Mouse (Mus musculus): ENCODE results near the gene Syne1. TPM values are rescaled to one million over a fixed set of nuclear protein-coding genes. Genes with fewer than 3 reads are reported as not detected.
A peak's percentile ranks its signal among the peaks of the same experiment; 100 is the strongest.

Gene Syne1
- polyA plus RNA-seq, 1 experiment from 2014 or later: 17.5 TPM

DNA sequence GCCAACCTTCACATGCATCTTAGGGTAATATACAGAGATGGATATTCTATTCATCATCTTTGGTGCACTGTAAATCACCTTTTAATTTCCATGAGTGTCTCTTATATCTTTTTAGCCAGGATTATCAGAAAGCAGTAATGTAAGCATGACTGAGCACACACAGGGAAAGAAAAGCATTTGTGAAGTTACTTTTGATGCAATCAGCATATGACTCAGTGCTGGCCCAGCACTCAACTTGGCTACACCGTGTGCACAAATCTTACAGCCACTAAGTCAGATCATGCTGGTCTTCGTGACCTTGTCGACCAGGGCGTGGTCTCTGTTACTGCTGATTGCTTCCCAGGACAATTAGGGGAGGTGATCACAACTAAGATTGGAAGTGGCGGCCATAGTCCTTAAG lies 465.5 kb downstream of the Syne1 start:
- Histone ChIP-seq H3K9me3 (no peaks in the 10 kb centered on the region), H3K36me3 (replicated peaks) (no peaks in the 10 kb centered on the region), H3K4me3 (no peak overlapping the region), H3K27ac (no peak overlapping the region), H3K4me1 (no peaks in the 10 kb centered on the region), H3K9ac (no peak overlapping the region), H3K4me2 (no peak overlapping the region), H3K27me3 (replicated peaks) (no peaks in the 10 kb centered on the region)
- 89% methylated on average over 5 of the region's 5 CpGs for WGBS
- ATAC-seq (replicated peaks): no peak

DNA sequence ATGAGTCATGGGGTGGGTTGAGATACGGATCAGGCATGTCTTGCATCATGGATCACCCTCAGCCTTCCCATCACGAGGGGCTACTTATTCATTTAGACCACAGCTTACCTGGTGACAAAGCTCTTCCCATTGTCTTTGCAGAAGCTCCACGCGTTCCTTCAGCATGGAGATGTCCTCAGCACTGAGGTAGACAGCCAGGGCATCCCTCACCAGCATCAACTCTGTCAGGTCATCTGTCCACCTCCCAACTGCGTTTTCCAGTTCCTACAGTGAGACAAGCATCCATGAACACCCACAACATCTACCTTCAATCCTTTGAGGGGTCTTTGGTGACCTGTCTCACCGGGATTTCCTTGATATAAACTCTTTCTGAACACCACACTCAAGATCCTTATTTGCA lies 467.6 kb downstream of the Syne1 start:
- no peak for ATAC-seq (replicated peaks)
- no peaks in the 10 kb centered on the region for H3K27me3 ChIP-seq (replicated peaks)
- H3K9me3 ChIP-seq: no peaks in the 10 kb centered on the region
- no peak overlapping the region for H3K27ac ChIP-seq
- H3K4me3 ChIP-seq: no peak overlapping the region
- H3K4me2 ChIP-seq: no peak overlapping the region
- no peaks in the 10 kb centered on the region for H3K4me1 ChIP-seq
- H3K9ac ChIP-seq: no peak overlapping the region
- H3K36me3 ChIP-seq (replicated peaks): no peaks in the 10 kb centered on the region
- WGBS: 85% methylated on average over 6 of the region's 6 CpGs

DNA sequence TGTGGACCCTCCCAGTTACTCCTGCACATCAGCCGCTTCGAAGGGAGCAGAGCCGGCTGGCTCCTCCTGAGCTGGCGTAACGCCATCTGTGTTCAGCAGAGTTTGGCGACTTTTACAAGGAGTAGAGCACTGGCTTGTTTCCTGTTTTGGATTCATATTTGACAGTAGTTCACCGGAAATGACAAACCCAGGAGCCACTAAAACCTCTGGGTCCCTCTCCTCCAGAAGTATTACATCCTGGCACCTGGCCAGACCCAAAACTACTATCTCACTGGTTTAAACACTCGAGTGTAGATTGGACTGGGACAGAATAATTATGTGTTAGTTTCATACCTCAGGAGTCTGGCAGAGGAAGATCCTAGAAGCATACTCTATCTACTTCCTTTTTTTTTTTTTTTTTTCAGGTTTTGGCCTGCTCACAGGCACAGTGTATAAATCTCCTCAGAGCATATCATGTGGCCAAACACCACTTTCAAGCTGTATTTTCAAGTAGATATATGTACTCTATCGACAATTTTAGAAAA lies 471.3 kb downstream of the Syne1 start:
- Histone ChIP-seq H3K9ac (no peak overlapping the region), H3K4me1 (no peaks in the 10 kb centered on the region), H3K9me3 (no peaks in the 10 kb centered on the region), H3K27ac (no peak overlapping the region), H3K27me3 (replicated peaks) (no peaks in the 10 kb centered on the region), H3K4me2 (no peak overlapping the region), H3K36me3 (replicated peaks) (no peaks in the 10 kb centered on the region; the same call in 1 of the 2 replicates), H3K4me3 (no peak overlapping the region)
- ATAC-seq (replicated peaks): no peak
- WGBS: 76% methylated on average over 9 of the region's 9 CpGs

DNA sequence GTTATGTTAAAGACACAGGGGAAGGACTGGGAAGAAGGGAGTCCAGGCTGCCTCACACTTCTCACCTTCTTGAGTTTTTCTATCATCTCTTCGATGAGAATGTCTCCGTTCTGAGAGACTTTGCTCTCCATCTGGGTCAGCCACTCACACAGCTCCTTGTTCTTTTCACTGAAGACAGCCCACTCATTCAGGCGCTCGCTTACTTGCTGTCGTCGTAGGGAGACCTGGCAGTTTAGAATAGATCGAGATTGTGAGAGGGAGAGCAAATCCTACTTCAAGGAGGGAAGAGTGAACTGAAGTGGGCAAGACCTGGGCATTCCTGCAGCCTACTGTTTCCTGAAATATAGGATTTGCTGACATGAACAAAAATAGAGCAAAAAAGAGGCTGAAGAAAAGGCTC lies 475.6 kb downstream of the Syne1 start:
- H3K27ac ChIP-seq: no peak overlapping the region
- ATAC-seq (replicated peaks): no peak
- no peaks in the 10 kb centered on the region for H3K27me3 ChIP-seq (replicated peaks)
- H3K9ac ChIP-seq: no peak overlapping the region
- 90% methylated on average over 7 of the region's 7 CpGs for WGBS
- H3K36me3 ChIP-seq (replicated peaks): no peaks in the 10 kb centered on the region; the same call in 1 of the 2 replicates
- H3K9me3 ChIP-seq: no peaks in the 10 kb centered on the region
- H3K4me2 ChIP-seq: no peak overlapping the region
- H3K4me1 ChIP-seq: no peaks in the 10 kb centered on the region
- H3K4me3 ChIP-seq: no peak overlapping the region

DNA sequence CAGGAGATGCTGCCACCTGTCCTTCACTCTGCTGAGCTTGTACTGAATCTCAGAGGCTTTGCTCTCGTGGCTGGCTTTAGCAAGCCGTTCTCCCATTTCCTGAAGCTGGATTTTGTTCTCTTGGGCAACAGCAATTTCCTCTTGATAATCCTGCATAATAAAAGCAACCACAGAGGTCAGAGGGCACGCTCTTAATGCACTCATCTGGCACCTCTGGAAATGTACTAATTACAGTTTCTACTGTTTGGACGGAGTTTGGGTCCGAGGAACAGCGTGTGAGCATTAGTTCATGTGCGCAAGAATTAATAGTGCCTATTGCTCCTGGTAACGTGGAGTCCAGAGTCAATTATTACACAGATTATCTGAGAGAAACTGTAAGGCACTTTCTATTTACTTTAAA lies 479.2 kb downstream of the Syne1 start:
- ATAC-seq (replicated peaks): no peak

DNA sequence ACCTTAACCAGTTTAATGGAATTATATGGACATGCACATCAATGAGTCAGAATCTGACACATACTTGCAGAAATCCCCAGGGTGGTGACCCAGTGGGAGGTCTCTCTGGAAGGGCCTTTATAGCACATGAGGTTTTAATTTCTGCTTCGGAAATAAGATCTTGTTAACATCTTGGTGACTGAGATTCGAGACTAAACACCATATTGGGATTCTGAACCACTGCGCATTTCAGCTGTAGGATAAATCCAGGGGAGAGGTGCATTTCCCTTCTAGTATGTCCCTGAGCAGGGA lies 480.4 kb downstream of the Syne1 start:
- WGBS: 78% methylated on average over 3 of the region's 3 CpGs
- Histone ChIP-seq H3K27me3 (replicated peaks) (no peaks in the 10 kb centered on the region), H3K9ac (no peak overlapping the region), H3K4me1 (no peaks in the 10 kb centered on the region), H3K27ac (no peak overlapping the region), H3K4me2 (no peak overlapping the region), H3K9me3 (no peaks in the 10 kb centered on the region), H3K4me3 (no peak overlapping the region), H3K36me3 (replicated peaks) (no peaks in the 10 kb centered on the region; the same call in 1 of the 2 replicates)
- no peak for ATAC-seq (replicated peaks)

More for the DNA sequence above, 479.2 kb downstream of the Syne1 start:
- Histone ChIP-seq H3K4me3 (no peak overlapping the region), H3K4me1 (no peaks in the 10 kb centered on the region), H3K4me2 (no peak overlapping the region), H3K36me3 (replicated peaks) (no peaks in the 10 kb centered on the region; the same call in 1 of the 2 replicates), H3K27me3 (replicated peaks) (no peaks in the 10 kb centered on the region), H3K27ac (no peak overlapping the region), H3K9ac (no peak overlapping the region), H3K9me3 (no peaks in the 10 kb centered on the region)
- 86% methylated on average over 8 of the region's 8 CpGs for WGBS

DNA sequence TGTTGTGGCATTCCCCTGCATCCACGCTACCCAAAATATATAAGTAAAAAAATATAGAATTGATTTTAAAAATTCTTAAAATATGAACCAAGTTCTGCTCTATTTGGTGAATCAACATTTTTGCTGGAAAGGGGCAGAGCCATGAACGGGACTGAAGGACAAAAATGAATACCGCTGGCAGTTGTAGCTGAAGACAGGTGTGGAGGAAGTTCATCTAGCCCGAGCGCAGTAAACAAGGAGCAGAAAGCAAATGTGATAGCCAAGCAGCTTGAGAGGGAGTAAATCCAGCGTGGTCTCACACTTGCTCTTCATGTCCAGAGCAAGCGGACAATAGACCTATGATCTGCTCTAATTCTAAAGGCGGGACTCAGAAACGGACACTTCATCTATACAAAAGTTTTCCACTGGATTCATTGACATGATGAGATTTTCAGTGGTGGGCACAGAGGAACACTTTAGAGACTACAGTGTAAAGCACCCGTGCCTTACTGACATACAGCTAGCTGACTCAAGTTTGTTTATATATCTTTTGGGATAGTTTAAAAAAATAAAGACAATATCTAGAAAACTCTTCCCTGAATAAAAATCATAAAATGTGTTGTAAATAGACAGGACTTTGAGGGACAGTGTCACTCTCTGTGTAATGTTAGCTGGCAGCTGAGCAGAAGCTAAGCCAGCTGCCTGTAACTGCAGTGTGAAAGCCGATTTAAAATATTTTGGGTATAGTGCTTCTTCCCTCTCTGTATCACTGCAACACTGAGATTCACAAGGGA lies 480.9 kb downstream of the Syne1 start:
- H3K4me3 ChIP-seq: no peak overlapping the region
- no peak overlapping the region for H3K4me2 ChIP-seq
- no peak overlapping the region for H3K9ac ChIP-seq
- no peaks in the 10 kb centered on the region for H3K36me3 ChIP-seq (replicated peaks)
- H3K27me3 ChIP-seq (replicated peaks): no peaks in the 10 kb centered on the region
- no peak for ATAC-seq (replicated peaks)
- H3K4me1 ChIP-seq: no peaks in the 10 kb centered on the region
- 90% methylated on average over 11 of the region's 11 CpGs for WGBS
- no peak overlapping the region for H3K27ac ChIP-seq
- no peaks in the 10 kb centered on the region for H3K9me3 ChIP-seq

DNA sequence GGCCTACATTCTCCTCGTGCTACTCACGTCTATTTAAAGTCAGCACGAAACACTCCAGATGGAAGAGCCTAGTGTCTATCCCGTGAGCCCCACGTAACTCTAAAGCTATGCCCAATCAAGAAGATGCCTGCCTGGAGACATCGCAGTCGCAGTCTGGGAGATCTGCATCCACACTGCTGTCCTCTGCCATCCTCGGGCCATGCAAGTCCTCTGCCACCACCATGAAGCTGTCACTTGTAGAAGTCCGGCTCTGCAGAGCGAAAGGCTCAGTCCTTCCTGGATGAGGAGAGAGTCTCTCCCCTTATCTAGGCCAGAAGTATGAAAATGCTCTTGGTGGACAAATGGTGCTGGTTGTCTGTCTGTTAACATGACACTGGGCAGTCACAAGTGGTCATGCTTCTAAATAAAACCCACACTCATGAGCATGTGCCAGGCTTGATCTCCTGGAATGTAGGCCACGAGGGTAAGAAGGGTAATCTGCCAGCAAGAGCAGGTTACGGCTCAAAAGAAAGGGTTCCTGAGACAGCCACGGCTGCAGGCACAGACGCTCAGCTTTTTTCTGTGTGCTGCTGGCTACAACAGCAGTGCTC lies 482.5 kb downstream of the Syne1 start, which contains the start of gene Gm10097:
TSS of gene Gm10097 (plus strand) at position 517 of the 590 bp plus-strand sequence.
- WGBS: 86% methylated on average over 14 of the region's 14 CpGs
- ATAC-seq (replicated peaks): no peak
- H3K4me1 ChIP-seq: no peaks in the 10 kb centered on the region
- H3K4me2 ChIP-seq: no peak within 1 kb of the TSS
- H3K27ac ChIP-seq: no peak within 1 kb of the TSS
- no peak within 1 kb of the TSS for H3K9ac ChIP-seq
- H3K9me3 ChIP-seq: no peaks in the 10 kb centered on the region
- no peaks in the 10 kb centered on the region for H3K27me3 ChIP-seq (replicated peaks)
- H3K4me3 ChIP-seq: no peak within 1 kb of the TSS
- no peaks in the 10 kb centered on the region for H3K36me3 ChIP-seq (replicated peaks)

DNA sequence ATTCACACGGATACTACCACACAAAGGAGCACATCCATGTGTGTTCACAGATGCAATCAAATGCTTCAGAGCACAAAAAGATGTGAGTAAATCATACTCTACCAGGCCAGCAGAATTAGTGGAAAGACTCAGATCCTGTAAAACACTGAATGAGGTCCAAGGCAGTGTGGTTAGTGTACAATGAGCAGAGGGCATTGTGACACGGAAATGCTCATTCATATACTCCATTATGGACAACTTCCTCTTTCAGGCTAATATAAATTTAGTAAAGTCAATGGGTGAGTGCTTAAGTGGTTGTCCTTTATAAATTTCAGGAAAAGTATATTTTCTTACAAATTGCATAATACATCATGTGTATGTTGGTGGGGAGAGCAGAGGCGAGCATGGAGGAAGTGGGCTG lies 484.2 kb downstream of the Syne1 start:
- no peak overlapping the region for H3K4me2 ChIP-seq
- H3K27ac ChIP-seq: no peak overlapping the region
- no peaks in the 10 kb centered on the region for H3K27me3 ChIP-seq (replicated peaks)
- H3K4me1 ChIP-seq: no peaks in the 10 kb centered on the region
- no peak overlapping the region for H3K4me3 ChIP-seq
- no peaks in the 10 kb centered on the region for H3K9me3 ChIP-seq
- WGBS: 93% methylated on average over 3 of the region's 3 CpGs
- no peak overlapping the region for H3K9ac ChIP-seq
- H3K36me3 ChIP-seq (replicated peaks): no peaks in the 10 kb centered on the region
- no peak for ATAC-seq (replicated peaks)

DNA sequence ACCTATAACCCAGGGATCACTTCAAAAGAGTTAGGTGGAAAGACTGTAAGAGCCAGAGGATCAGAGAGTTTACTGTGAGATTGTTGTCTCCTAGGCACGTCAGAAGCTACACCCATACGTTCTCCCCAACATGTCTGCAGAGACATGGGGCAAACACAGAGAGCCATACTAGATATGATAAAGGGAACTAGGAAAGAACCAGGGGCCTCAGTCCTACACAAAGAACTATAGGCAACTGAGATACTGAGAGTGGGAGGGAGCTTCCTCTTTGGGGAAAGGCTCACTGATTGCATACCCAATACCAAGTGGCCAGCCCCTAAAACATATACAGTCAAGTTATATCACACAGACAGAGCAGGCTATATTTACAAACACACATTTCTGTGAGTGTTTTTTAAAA lies 491.3 kb downstream of the Syne1 start:
- Histone ChIP-seq H3K4me1 (peaks cover 3% of the 10 kb centered on the region; the same call in 1 of the 2 replicates), H3K9ac (no peak overlapping the region), H3K4me2 (no peak overlapping the region), H3K4me3 (no peak overlapping the region), H3K36me3 (replicated peaks) (no peaks in the 10 kb centered on the region), H3K27ac (no peak overlapping the region), H3K27me3 (replicated peaks) (no peaks in the 10 kb centered on the region), H3K9me3 (no peaks in the 10 kb centered on the region)
- no peak for ATAC-seq (replicated peaks)
- WGBS: 93% methylated on average over 2 of the region's 2 CpGs

DNA sequence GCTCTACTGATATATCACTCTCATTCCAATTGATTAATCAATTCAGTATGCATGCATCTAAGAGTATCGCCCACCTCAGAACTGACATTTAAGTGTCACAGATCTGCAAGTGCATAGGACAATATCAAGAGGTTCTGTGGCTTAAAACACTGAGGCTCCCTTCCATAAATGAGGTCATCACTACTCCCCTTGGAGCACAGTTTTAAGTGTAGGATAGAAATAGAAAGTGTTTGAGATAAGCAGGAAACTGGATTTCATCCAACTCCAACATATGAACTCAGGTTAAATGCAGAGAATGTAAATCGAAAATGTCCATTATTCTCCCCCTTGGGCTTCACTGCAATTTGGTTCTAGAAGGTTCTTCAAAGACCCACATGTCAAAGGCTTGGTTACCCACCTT lies 492.4 kb downstream of the Syne1 start:
- WGBS: 91% methylated on average over 2 of the region's 2 CpGs
- Histone ChIP-seq H3K9me3 (no peaks in the 10 kb centered on the region), H3K4me3 (no peak overlapping the region), H3K4me1 (peaks cover 3% of the 10 kb centered on the region; the same call in 1 of the 2 replicates), H3K9ac (no peak overlapping the region), H3K27me3 (replicated peaks) (no peaks in the 10 kb centered on the region), H3K4me2 (no peak overlapping the region), H3K27ac (no peak overlapping the region), H3K36me3 (replicated peaks) (no peaks in the 10 kb centered on the region)
- ATAC-seq (replicated peaks): no peak

DNA sequence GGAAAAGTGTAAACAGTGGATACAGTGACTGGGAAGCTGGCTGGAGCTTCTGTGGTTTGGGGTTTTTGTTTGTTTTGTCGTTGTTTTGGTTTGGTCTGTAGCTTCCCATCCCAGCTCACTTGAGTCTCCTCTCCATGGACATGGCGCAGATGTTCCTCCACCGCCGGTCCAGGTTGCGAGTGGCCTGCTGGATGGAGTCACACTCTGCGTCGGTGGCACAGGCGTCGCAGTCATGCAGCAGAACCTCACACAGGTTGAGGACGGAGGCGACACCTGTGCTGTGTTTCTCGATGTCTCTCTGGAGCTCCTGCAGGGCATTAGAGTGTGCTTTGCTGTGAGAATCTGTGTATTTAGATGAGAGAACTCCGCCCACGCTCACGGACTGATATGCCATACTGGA lies 493.6 kb downstream of the Syne1 start:
- Histone ChIP-seq H3K9me3 (no peaks in the 10 kb centered on the region), H3K9ac (no peak overlapping the region), H3K27me3 (replicated peaks) (no peaks in the 10 kb centered on the region), H3K4me3 (no peak overlapping the region), H3K27ac (no peak overlapping the region), H3K4me1 (peaks cover 3% of the 10 kb centered on the region; the same call in 1 of the 2 replicates), H3K36me3 (replicated peaks) (no peaks in the 10 kb centered on the region), H3K4me2 (no peak overlapping the region)
- WGBS: 95% methylated on average over 15 of the region's 15 CpGs
- ATAC-seq (replicated peaks): no peak

DNA sequence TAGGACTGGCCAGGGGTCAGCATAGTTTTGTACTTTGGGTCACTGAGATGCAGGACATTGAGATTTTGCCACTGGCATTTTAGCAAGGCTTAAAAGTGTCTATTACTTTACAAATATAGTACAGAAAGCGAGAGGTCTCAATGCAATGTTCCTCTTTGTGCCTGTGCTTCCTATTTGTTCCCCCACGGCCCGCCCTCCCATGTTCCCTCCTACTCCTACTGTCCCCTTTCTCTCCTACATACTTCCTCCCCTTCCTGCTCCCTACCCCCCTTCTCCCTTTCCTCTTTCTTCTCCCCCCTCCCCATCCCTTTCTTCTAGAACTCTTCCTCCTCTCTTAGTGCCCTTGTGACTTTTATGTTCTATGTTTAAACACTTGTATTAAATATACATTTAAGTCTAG lies 494.3 kb downstream of the Syne1 start:
- 62% methylated on average over 3 of the region's 3 CpGs for WGBS
- H3K4me2 ChIP-seq: no peak overlapping the region
- peak; percentile 34; the same call in 1 of the 2 replicates for ATAC-seq (replicated peaks)
- H3K36me3 ChIP-seq (replicated peaks): no peaks in the 10 kb centered on the region
- H3K27ac ChIP-seq: no peak overlapping the region
- peaks cover 3% of the 10 kb centered on the region; the same call in 1 of the 2 replicates for H3K4me1 ChIP-seq
- H3K27me3 ChIP-seq (replicated peaks): no peaks in the 10 kb centered on the region
- H3K9ac ChIP-seq: no peak overlapping the region
- H3K4me3 ChIP-seq: no peak overlapping the region
- no peaks in the 10 kb centered on the region for H3K9me3 ChIP-seq

Measured in midbrain, embryonic 15.5 days (tissue).